Mouse (Mus musculus) cerebellum, adult 2 months (tissue): Measurements from ENCODE around the gene Med18. TPM values are rescaled to one million over a fixed set of nuclear protein-coding genes. Genes with fewer than 3 reads are reported as not detected.

Source experiments
- DNase-seq, 2 experiments: peaks; one replicate each; pipeline ENCODE4 v3.0.0; 2021
- H3K27ac ChIP-seq: fragments of 200-500 bp; 2 replicates; pipeline ENCODE4 v1.5.1; 2012; ENCODE audit warnings: low read length, control low read depth, inconsistent platforms; ENCODE audit not compliant: insufficient read depth
- H3K27me3 ChIP-seq: fragments of 200-500 bp; 2 replicates; pipeline ENCODE4 v1.6.1; 2012; ENCODE audit warnings: inconsistent platforms, mild to moderate bottlenecking, low read length, moderate library complexity; ENCODE audit not compliant: control insufficient read depth, insufficient read depth
- H3K4me1 ChIP-seq: fragments of 200-500 bp; 2 replicates; pipeline ENCODE4 v1.6.1; 2011; ENCODE audit warnings: low read length; ENCODE audit not compliant: control insufficient read depth, insufficient read depth
- H3K4me3 ChIP-seq: fragments of 200-500 bp; replicated peaks from 2 replicates; pipeline ENCODE3; 2011; ENCODE audit warnings: mild to moderate bottlenecking, low read depth, low read length, control low read depth; ENCODE audit not compliant: insufficient read depth
- CTCF ChIP-seq: fragments of 200-500 bp; IDR thresholded peaks from 2 replicates; pipeline ENCODE4 v1.5.1; 2011; ENCODE audit warnings: low read depth, mild to moderate bottlenecking, control low read depth, low read length, moderate library complexity, borderline replicate concordance; ENCODE audit not compliant: insufficient read depth
- POLR2A ChIP-seq: fragments of 200-500 bp; IDR thresholded peaks from 2 replicates; pipeline ENCODE4 v1.6.1; 2011; ENCODE audit warnings: low read length, control low read depth, borderline replicate concordance; ENCODE audit not compliant: insufficient read depth
- WGBS: fragments of 180-500 bp; shearing (Covaris S2); methylation state at CpG from one replicate; pipeline ENCODE4 v1.1.7; 2018; 5-methylcytosine and 5-hydroxymethylcytosine counted together
- polyA plus RNA-seq: library from polyadenylated mRNA; depleted of rRNA; stranded (reverse); fragments of >200 nt; gene quantifications from 2 replicates; pipeline ENCODE4 v1.2.3, GENCODE M21; 2012

Gene Med18
- polyA plus RNA-seq, 1 experiment = 5.5 TPM

- Histone ChIP-seq H3K4me1 (no peaks in the 10 kb centered on the region), H3K27ac (no peak overlapping the region), H3K4me3 (no peak overlapping the region), H3K27me3 (no peaks in the 10 kb centered on the region)
- WGBS = 84% methylated on average over 3 of the region's 3 CpGs
- TF ChIP-seq CTCF = no peak
- no peak for TF ChIP-seq POLR2A
- no peak for DNase-seq
Measured at GRCm38 (mm10) chr4:132455146-132455545, 8.6 kb downstream of the Med18 start.

DNA sequence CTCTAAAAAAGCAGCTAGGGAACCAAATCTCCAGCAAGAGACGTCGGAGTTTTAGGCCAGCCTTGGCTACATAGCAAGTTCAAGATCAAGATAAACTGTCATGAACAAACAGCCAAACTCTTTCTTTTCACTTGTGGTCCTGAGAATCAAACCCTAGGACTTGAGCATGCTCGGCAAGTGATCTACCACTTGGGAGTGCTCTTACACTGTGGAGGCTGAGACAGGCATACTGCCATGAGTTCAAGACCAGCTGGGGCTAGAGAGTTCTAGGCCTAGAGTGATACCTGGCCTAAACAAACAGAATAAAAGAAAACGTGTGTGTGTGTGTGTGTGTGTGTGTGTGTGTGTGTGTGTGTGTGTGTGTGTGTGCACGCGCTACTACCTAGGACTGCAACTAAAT, 9.5 kb downstream of the Med18 start:
- no peak overlapping the region for H3K27ac ChIP-seq
- H3K4me3 ChIP-seq = no peak overlapping the region
- TF ChIP-seq CTCF (no peak), POLR2A (no peak)
- WGBS = 85% methylated on average over 6 of the region's 6 CpGs
- no peak for DNase-seq
- no peaks in the 10 kb centered on the region for H3K4me1 ChIP-seq
- H3K27me3 ChIP-seq = no peaks in the 10 kb centered on the region

- Histone ChIP-seq H3K27me3 (no peaks in the 10 kb centered on the region), H3K4me3 (no peak overlapping the region), H3K4me1 (no peaks in the 10 kb centered on the region), H3K27ac (no peak overlapping the region)
- WGBS = 89% methylated on average over 3 of the region's 3 CpGs
- DNase-seq = no peak
- TF ChIP-seq POLR2A (no peak), CTCF (no peak)
Measured at GRCm38 (mm10) chr4:132449778-132450177, 13.9 kb downstream of the Med18 start.

GRCm38 (mm10) chr4:132446105-132446504, 17.6 kb downstream of the Med18 start:
- DNase-seq = no peak
- no peaks in the 10 kb centered on the region for H3K27me3 ChIP-seq
- no peak overlapping the region for H3K27ac ChIP-seq
- 86% methylated on average over 12 of the region's 12 CpGs for WGBS
- no peak overlapping the region for H3K4me3 ChIP-seq
- TF ChIP-seq POLR2A (no peak), CTCF (no peak)
- H3K4me1 ChIP-seq = no peaks in the 10 kb centered on the region

DNA sequence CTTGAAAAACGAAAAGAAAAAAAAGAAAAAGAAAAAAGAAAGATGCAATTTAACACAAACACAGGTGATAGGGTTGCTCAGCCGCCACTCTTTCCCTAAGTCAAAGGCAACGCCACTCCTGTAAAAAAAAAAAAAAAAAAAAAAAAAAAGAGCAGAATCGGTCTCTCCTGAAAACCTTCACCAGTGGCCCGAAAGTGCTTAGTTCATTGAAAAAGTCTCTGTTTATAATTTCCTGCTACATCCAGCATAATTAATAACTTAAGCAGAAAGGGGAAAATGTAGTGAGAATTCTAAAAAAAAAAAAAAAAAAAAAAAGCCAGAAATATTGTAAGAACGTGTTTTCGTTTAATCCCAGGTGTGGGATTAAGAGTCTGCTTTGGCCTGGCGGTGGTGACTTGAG, 19.2 kb downstream of the Med18 start:
- 81% methylated on average over 8 of the region's 8 CpGs for WGBS
- no peak overlapping the region for H3K4me3 ChIP-seq
- H3K27me3 ChIP-seq = no peaks in the 10 kb centered on the region
- H3K4me1 ChIP-seq = no peaks in the 10 kb centered on the region
- H3K27ac ChIP-seq = no peak overlapping the region
- TF ChIP-seq CTCF (no peak), POLR2A (no peak)
- DNase-seq = no peak

DNA sequence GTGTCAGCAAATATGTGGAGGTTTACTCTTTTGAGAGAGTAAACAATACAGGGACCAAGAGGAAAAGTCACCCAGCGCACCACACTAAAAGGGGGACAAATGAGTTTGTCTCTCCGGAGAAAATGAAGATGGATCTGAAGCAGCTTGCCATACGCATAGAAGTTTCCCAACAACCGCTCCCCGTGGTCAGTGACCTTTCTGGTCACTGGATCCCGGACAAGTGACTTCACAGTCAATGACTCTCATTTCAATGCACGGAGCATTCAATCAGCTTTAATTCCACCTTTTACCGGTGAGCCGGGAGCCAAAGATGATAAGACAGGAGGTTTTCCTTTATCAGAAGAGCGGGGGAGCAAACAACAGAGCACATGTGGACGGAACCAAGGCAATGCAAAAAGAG, 25.9 kb downstream of the Med18 start:
- no peak overlapping the region for H3K27ac ChIP-seq
- 18% methylated on average over 11 of the region's 11 CpGs for WGBS
- no peak for TF ChIP-seq POLR2A
- TF ChIP-seq CTCF = no peak

GRCm38 (mm10) chr4:132432717-132433372, 30.9 kb downstream of the Med18 start:
- Histone ChIP-seq H3K27ac (no peak overlapping the region), H3K27me3 (no peaks in the 10 kb centered on the region), H3K4me3 (no peak overlapping the region), H3K4me1 (no peaks in the 10 kb centered on the region)
- 16% methylated on average over 14 of the region's 14 CpGs for WGBS
- TF ChIP-seq POLR2A (no peak), CTCF (no peak)
- no peak for DNase-seq

More for the DNA sequence above, 25.9 kb downstream of the Med18 start:
- H3K4me3 ChIP-seq = no peak overlapping the region
- no peak for DNase-seq
- no peaks in the 10 kb centered on the region for H3K4me1 ChIP-seq
- no peaks in the 10 kb centered on the region for H3K27me3 ChIP-seq

GRCm38 (mm10) chr4:132428022-132428542, 35.6 kb downstream of the Med18 start:
- WGBS = 56% methylated on average over 9 of the region's 9 CpGs
- Histone ChIP-seq H3K27ac (no peak overlapping the region), H3K4me1 (no peaks in the 10 kb centered on the region), H3K4me3 (no peak overlapping the region), H3K27me3 (no peaks in the 10 kb centered on the region)
- TF ChIP-seq POLR2A = no peak
- TF ChIP-seq CTCF = no peak
- no peak for DNase-seq
